Mouse (Mus musculus) macrophage (primary cell): ENCODE measurements around the gene St6galnac6. TPM values are rescaled to one million over a fixed set of nuclear protein-coding genes. Genes with fewer than 3 reads are reported as not detected.
A peak's percentile ranks its signal among the peaks of the same experiment; 100 is the strongest.

ENCODE experiments used
- H3K27ac ChIP-seq: fragments of 350-480 bp; formaldehyde crosslinking; 2 replicates; pipeline ENCODE4 v1.9.0; 2021
- H3K36me3 ChIP-seq: fragments of 350-480 bp; formaldehyde crosslinking; 2 replicates; pipeline ENCODE4 v1.9.0; 2021; ENCODE audit errors: inconsistent target
- H3K4me3 ChIP-seq: fragments of 350-480 bp; formaldehyde crosslinking; 2 replicates; pipeline ENCODE4 v1.9.0; 2021; ENCODE audit errors: inconsistent target
- H3K79me2 ChIP-seq: fragments of 350-480 bp; formaldehyde crosslinking; 2 replicates; pipeline ENCODE4 v1.9.0; 2021; ENCODE audit errors: inconsistent target
- whole genome bisulfite sequencing: methylation state at CpG from one replicate; pipeline ENCODE4 v1.1.7; 2026; ENCODE audit warnings: inconsistent platforms; ENCODE audit not compliant: missing documents; 5-methylcytosine and 5-hydroxymethylcytosine counted together
- polyA plus RNA-seq: library from polyadenylated mRNA; stranded (reverse); fragments of 250-400 nt; gene quantifications from 3 replicates; pipeline ENCODE4 v1.2.4, GENCODE M21; 2018; ENCODE audit warnings: inconsistent platforms

Gene St6galnac6
- polyA plus RNA-seq, 1 experiment from 2014 or later, result 24.8 TPM

DNA sequence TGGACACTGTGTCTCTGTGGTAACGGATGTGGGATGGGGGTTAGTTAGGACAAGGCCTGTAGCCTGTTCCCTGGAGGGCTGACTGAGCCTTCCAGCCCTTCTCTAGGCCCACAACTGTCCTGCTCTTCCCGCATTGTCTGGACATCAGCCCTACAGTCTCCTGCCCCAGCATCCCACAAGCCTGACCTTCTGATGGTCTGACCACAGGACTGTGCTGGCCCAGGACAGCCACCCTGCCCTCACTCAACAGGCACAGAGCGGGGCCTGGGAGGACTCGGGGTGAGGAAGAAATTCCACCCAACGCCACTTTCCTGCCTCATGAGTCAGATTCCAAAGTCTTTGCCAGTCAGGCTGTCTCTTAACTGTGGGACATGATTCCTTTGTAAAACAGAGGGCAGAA lies 1.8 kb upstream of the St6galnac6 start:
- H3K4me3 ChIP-seq, result no peak overlapping the region
- peaks cover 56% of the 10 kb centered on the region for H3K36me3 ChIP-seq
- 94% methylated on average over 5 of the region's 5 CpGs for WGBS
- H3K27ac ChIP-seq, result no peak overlapping the region
- H3K79me2 ChIP-seq, result no peaks in the 10 kb centered on the region

DNA sequence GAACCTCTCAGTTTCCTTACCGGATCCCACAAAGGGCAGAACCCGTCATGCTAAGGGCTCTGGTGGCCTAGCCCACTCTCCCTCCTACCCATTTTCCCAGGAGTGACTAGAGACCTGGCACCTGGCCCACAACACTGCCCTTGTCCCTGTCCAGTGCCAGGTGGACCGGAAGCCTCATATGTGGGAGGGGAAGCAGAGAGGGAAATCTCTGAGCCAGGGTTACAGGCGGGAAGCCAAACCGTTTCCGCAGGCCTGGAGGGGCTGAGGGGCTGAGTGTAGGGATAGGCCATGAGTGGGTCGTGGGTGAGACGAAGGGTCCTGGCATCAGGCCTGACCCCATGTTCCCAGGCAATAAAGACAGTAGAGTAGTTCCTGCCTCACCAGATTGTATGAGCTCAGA lies 1.0 kb upstream of the St6galnac6 start:
- Histone ChIP-seq H3K36me3 (peaks cover 50% of the 10 kb centered on the region), H3K79me2 (no peaks in the 10 kb centered on the region), H3K4me3 (no peak overlapping the region), H3K27ac (no peak overlapping the region)
- 97% methylated on average over 8 of the region's 8 CpGs for WGBS

DNA sequence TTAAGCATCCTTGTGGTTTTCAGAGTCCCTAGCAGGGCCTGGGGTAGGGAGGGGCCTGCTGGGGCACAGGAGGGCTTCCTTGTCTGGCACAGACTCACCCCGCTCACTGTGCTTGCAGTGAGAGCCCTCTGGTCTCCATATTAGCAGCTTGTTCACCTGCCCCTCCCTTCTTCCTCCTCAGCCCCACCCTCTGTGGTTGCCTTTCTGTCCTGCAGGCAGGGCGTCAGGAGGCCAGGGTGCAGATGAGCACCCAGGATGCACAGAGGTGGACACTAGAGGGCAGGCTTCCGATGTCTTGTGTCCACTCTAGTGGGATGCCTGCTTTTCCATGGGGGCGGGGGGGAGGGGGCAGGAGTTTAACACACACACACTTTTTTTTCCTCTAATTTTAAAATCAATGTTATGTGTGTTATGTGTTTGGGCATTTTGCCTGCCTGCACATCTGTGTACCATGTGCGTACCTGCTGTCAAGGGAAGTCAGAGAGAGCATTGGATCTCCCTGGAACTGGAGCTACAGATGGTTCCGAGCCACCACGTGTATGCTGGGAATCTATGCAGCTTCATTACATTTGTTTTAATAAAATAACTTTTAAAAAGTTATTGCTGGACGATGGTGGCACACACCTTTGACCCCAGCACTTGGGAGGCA lies 2.0 kb downstream of the St6galnac6 start:
- Histone ChIP-seq H3K4me3 (no peak overlapping the region), H3K27ac (no peak overlapping the region), H3K79me2 (no peaks in the 10 kb centered on the region), H3K36me3 (peaks cover 21% of the 10 kb centered on the region)
- WGBS, result 60% methylated on average over 7 of the region's 8 CpGs

DNA sequence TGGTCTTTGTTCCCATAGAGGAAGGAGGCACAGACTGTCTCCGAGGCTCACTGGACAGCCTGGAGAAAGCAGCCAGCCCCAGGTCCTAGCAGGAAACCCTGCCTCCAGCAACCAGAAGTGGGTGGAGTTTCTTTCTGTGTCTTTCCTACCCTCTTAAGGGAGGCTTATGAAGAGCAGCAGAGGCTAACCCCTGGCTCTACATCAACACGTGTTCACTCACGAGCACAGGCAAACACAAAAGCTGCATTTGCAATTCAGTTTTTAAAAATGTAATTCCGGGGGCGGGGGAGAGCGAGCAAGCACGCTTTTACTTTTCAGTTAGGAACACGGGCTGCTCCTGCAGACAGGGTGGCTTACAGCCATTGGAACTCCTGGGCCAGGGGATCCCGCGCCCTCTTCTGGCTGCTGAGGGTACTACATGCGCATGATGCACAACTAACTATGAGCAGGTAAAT lies 3.1 kb downstream of the St6galnac6 start:
- Histone ChIP-seq H3K79me2 (no peaks in the 10 kb centered on the region), H3K4me3 (peak overlapping the region; percentile 12), H3K36me3 (peaks cover 10% of the 10 kb centered on the region; the same call in 1 of the 2 replicates), H3K27ac (peak overlapping the region; percentile 0; the same call in 1 of the 2 replicates)
- under 1% methylated on average over 11 of the region's 11 CpGs for WGBS

DNA sequence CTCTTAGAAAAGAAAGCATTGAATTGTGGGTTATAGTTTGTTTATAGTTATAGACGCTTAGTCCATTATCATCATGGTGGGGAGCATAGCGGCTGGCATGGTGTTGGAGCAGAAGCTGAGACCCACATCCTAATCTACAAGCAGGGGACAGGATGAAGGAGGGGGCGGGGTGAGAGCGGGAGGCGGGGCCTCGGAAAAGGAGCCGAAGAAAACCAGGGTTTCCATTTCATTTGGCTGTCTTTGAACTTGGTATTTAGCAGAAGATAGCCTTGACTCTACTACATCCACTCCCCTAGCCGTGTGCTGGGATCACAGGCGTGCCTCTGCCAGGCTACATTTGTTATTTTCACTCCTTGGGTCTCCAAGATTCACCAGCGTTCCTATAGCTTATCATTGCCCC lies 5.1 kb downstream of the St6galnac6 start:
- peaks cover 7% of the 10 kb centered on the region; the same call in 1 of the 2 replicates for H3K79me2 ChIP-seq
- 71% methylated on average over 10 of the region's 10 CpGs for WGBS
- H3K4me3 ChIP-seq, result no peak overlapping the region
- no peaks in the 10 kb centered on the region for H3K36me3 ChIP-seq
- H3K27ac ChIP-seq, result no peak overlapping the region

DNA sequence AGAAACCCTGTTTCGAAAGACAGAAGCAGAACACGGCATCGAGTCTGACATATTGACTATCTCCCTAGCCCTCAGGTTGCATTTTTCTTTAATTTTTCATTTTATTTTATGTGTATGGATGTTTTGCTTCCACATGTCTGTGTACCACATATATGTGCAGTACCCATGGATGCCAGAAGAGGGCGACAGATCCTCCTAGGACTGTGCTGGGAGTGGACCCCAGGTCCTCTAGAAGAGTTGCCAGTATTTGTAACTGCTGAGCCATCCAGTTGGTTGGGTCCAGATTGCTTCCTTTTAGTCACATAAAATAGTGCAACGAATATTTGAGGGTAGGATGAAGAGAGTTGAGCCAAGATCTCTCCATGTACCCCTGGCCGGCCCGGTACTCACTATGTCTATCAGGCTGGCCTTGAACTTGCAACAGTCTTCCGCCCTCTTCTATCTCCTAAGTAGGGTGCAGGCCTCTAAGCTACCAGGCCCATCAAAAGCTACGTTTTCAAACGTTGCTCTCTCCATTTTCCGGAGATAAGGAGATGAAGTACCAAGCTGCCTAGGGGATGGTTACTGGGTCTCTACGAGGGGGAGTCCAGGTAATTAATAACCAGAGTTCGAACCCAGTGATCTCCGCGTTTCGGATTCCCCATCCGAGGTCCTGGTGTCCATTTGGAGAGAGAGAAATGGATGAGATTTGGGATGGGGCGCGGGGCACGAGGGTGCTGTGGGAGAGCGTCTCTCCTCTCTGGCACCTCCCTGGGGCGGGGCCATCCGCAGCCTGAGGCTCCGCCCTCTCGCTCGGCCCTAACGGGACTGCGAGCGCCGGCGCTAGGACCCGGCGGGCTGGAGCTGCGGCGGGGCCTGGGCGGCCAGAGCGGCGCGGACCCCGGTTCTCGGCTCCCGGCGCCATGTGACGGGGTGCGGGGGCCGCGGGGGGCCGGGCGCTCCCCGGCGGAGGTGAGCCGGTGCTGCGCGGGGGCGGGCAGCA lies 6.9 kb downstream of the St6galnac6 start:
- H3K36me3 ChIP-seq, result no peaks in the 10 kb centered on the region
- H3K27ac ChIP-seq, result no peak overlapping the region
- 16% methylated on average over 55 of the region's 55 CpGs for WGBS
- peak overlapping the region; percentile 64 for H3K4me3 ChIP-seq
- peaks cover 18% of the 10 kb centered on the region; the same call in 1 of the 2 replicates for H3K79me2 ChIP-seq

DNA sequence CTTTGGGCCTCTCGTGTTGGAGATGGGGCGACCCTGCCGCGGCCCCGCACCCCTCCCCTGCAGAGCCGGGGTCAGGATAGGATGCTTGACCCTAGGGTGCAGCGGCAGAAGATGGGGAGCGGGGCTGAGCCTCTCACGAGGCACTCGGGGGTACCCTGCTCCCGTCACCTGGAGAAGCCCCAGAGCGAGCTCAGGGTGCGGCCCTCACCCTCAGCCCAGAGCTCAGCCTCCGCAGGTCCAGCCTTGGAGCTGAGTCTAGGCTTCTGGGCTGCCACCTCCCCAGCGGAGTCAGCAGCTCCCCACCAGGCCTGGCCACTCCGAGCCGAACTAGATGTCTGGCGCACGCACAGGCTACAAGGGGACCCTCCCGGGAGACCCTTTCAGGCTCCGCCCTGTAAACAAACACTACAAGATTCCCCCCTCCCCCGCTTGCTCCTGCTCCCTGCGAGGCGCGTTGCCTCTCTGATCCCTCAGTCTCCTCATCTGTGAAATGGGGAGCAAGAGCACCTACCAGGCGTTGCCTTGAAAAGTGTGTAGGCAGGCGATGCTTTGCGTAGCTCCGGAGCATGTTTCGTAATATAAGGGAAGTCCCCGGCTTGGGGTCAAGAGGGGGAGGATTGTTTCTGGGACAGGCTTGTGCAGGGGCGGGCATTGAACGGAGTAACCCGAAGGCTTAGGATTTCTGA lies 7.9 kb downstream of the St6galnac6 start:
- 1% methylated on average over 34 of the region's 34 CpGs for whole genome bisulfite sequencing
- Histone ChIP-seq H3K4me3 (peak overlapping the region; percentile 64), H3K27ac (peak overlapping the region; percentile 88), H3K79me2 (peaks cover 18% of the 10 kb centered on the region; the same call in 1 of the 2 replicates), H3K36me3 (no peaks in the 10 kb centered on the region)

DNA sequence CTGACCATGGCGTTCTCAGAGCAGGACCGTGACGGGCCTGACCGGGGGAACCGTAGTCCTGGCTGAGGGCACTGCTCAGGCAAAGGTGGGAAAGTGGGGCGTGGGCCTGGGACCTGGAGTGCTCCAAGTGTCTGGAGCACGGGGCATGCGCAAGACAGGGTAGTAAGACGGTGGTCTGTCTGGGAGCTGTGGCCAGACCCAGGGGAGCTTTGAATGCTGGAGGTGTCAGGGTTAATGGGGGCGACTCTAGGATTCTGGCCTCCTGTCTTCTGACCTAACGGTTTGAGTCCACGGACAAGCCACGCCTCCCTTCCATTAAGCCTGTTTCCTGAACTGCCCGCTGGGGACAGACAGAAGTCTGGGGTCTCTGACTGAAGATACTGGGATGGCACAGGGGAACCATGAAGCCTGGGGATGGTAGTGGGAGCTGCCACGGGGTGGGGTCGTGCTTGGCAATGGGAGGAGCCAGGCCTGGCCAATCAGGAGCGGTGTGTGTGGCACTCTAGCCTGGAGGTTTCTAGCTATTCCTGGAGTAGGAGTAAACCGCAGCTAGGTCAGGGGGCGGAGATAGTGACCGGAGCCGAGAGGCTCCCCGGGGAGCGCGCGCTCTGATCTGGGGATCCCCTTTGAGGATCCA lies 8.8 kb downstream of the St6galnac6 start:
- WGBS, result under 1% methylated on average over 25 of the region's 25 CpGs
- H3K79me2 ChIP-seq, result peaks cover 18% of the 10 kb centered on the region; the same call in 1 of the 2 replicates
- H3K27ac ChIP-seq, result peak overlapping the region; percentile 88
- peak overlapping the region; percentile 64 for H3K4me3 ChIP-seq
- peaks cover 3% of the 10 kb centered on the region; the same call in 1 of the 2 replicates for H3K36me3 ChIP-seq

DNA sequence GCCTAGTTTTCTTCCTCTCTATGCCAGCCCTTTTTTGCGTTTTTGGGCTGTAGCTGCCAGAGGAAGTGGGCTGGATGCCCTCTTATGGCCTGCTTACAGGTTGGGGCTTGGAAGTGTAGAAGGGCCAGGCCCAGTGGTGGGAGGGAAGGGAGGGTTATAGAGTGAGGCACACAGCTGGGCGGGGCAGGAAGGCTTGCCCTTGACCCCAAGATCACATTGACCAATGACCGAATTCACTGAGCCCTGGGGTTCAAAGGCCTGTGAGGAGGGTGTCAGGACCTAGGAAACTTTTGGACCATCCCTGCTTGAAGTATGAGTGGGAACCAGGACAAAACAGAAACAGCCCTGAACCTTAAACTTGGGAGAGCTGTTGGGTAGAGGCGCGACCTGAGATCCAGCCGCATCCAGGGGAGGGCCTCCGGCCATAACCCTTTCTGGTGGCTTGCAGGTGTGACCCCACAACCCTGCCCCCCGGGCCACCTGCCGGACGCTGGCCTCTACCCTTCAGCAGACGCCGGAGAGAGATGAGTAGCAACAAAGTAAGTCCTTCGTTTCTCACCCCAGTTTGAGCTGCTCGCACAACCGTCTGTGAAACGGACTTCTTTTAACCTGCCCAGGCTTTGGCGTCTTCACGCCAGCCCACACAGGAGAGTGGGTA lies 9.4 kb downstream of the St6galnac6 start:
- Histone ChIP-seq H3K79me2 (peaks cover 18% of the 10 kb centered on the region; the same call in 1 of the 2 replicates), H3K36me3 (peaks cover 3% of the 10 kb centered on the region; the same call in 1 of the 2 replicates), H3K4me3 (peak overlapping the region; percentile 64), H3K27ac (peak overlapping the region; percentile 88)
- WGBS, result 57% methylated on average over 18 of the region's 18 CpGs

DNA sequence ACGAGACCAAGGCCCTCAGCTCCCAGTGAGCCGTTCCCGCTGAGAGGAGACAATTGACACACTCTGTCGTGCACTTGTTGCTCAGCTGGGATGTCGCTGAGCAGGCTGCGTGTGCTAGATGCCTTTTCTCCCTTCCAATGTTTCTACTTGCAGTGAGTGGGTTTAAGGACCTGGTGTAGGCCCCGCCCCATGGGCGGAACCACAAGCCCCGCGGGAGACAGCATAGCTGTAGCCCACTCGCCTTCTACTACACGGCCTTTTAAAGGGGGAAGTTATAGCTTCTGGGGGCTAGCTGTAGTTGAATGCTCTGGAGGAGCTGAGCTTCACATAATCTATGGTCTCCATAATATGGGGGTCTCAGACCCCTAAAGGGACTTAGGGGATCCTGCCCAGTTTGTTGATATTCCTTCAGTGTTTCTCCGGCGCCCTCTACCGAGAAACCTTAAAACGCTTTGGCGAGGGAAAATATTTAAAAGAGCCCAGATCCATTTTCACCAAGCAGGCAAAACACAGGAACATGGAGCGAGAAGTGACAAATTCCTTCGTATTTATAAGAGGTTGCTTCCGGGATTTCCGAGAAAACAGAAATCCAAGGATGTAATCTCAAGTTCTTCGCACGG lies 11.2 kb downstream of the St6galnac6 start:
- Histone ChIP-seq H3K79me2 (peaks cover 18% of the 10 kb centered on the region; the same call in 1 of the 2 replicates), H3K27ac (no peak overlapping the region), H3K4me3 (no peak overlapping the region), H3K36me3 (peaks cover 17% of the 10 kb centered on the region; the same call in 1 of the 2 replicates)
- 32% methylated on average over 22 of the region's 23 CpGs for WGBS

DNA sequence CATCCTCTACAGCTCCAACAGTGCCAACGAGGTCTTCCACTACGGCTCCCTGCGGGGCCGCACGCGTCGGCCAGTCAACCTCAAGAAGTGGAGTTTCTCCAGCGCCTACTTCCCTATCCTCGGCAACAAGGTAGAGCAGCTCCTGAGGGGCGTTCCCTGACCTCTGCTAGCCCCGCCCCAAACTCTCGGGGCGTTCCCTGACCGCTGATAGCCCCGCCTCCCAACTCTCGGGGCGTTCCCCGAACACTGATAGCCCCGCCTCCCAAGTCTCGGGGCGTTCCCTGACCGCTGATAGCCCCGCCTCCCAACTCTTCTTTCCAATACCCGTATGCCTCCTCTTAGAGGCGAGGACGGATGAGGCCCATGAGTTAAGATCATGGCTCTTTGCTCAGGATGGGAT lies 12.8 kb downstream of the St6galnac6 start:
- no peak overlapping the region for H3K4me3 ChIP-seq
- H3K36me3 ChIP-seq, result peaks cover 30% of the 10 kb centered on the region
- no peak overlapping the region for H3K27ac ChIP-seq
- H3K79me2 ChIP-seq, result peaks cover 18% of the 10 kb centered on the region; the same call in 1 of the 2 replicates
- WGBS, result 94% methylated on average over 26 of the region's 26 CpGs

DNA sequence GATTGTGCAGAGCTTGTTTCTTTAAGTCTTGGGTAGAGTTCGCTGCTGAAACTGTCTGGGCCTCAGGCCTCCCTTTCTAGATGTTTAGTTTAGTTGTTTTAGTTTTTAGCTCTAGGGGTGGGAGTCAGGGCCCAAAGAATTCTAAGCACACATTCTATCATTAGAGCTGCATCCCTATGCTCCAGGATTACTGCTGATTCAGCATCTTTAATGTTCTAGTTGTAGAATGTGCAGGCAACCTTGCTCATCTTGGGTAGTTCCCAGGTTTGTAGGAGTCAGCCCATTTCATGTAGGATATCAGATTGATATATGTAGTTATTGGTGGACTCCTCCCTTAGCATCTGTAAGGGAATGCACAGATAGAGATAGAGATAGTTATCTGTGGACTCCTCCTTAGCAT lies 17.6 kb downstream of the St6galnac6 start:
- peaks cover 58% of the 10 kb centered on the region for H3K36me3 ChIP-seq
- WGBS, result 86% methylated on average over 1 of the region's 1 CpGs
- no peak overlapping the region for H3K27ac ChIP-seq
- H3K79me2 ChIP-seq, result no peaks in the 10 kb centered on the region; the same call in 1 of the 2 replicates
- H3K4me3 ChIP-seq, result no peak overlapping the region

DNA sequence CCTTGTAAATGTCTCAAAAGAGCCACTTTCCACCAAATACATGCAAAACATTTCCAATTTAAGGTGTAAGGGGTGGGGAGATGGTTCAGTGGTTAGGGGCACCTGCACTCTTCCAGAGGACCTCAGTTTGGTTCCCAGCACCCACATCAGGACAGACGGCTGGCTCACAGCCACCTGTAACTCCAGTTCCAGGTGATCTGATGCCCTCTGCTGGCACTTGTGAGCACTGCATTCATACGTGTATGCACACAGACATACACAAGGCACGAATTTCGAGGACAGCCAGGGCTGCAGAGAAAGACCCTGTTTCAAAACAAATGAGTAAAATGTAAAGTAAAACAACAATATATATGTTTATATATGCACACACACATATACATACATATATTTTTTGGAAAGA lies 18.1 kb downstream of the St6galnac6 start:
- 100% methylated on average over 2 of the region's 4 CpGs for WGBS
- Histone ChIP-seq H3K4me3 (no peak overlapping the region), H3K27ac (no peak overlapping the region), H3K79me2 (no peaks in the 10 kb centered on the region), H3K36me3 (peaks cover 58% of the 10 kb centered on the region)
